Mouse (Mus musculus): Measurements from ENCODE around the gene Hsf2bp. TPM values are rescaled to one million over a fixed set of nuclear protein-coding genes. Genes with fewer than 3 reads are reported as not detected.

Gene Hsf2bp
- polyA plus RNA-seq (2012; rRNA removed): 0.95 and 1.1 TPM in 2 replicates

GRCm38 (mm10) chr17:32035609-32036508 lies at the start of gene Hsf2bp, which contains the start of gene Rrp1b:
TSS of gene Hsf2bp (minus strand) at chr17:32036349.
TSS of gene Rrp1b (plus strand) at chr17:32036100.

Other genes starting within 250 kb of the Hsf2bp start
- 13.3 and 13.7 TPM in 2 replicates for gene Sik1, start 180.5 kb downstream of the Hsf2bp start, polyA plus RNA-seq (2012; rRNA removed)
- gene Rrp1b, start 249 bp downstream of the Hsf2bp start, polyA plus RNA-seq (2012; rRNA removed): 4.5 and 9.6 TPM in 2 replicates
- 12.8 and 20.5 TPM in 2 replicates for gene Notch3, start 130.5 kb upstream of the Hsf2bp start, polyA plus RNA-seq (2012; rRNA removed)
- 0.63 and 1.1 TPM in 2 replicates for gene Ephx3, start 153.2 kb upstream of the Hsf2bp start, polyA plus RNA-seq (2012; rRNA removed)
- gene Brd4, start 248.4 kb upstream of the Hsf2bp start, polyA plus RNA-seq (2012; rRNA removed): 32.5 and 45.1 TPM in 2 replicates